ENCODE assay signal across 12 mouse cellular contexts in the genomic region with DNA sequence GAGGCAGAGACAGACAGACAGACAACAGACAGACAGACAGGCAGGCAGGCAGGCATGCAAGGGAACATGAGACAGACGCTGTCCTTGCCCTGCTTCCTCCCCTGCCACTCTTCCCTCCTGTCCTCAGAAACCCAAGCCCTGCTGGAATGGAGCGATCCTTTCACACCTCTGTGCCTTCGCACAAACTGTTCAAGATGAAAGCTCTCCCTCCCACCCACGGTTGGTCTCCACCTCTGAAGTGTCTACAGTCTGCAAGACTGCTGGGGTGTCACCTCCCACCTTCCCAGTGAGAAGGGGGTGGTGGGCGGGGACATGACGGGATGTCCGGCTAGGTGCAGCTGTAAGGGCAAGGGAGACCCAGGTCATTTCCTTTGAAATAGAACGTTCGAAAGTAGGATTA. TPM values are rescaled to one million over a fixed set of nuclear protein-coding genes. Genes with fewer than 3 reads are reported as not detected.
A peak's percentile ranks its signal among the peaks of the same experiment; 100 is the strongest.
DNase-seq lines count a peak whose midpoint lies in the region; ATAC-seq and TF ChIP-seq lines count a peak whose summit lies in the region.
"Had no signal": no experiment of that assay in that cellular context is flagged by ENCODE, and none has a peak within 500 bp of the region (broad histone marks: within the 10 kb centered on the region; RNA-seq: fewer than 3 reads in every experiment).

No protein-coding gene starts in this region.

- H3K9ac ChIP-seq in heart, embryonic 13.5 days = peak overlapping the region; percentile 4; the same call in 1 of the 2 replicates
- H3K9ac ChIP-seq in heart, embryonic 11.5 days (ENCODE audit: low read depth, low read length) = no peak overlapping the region
- H3K9ac ChIP-seq: limb, embryonic 13.5 days had no signal

- H3K4me3 ChIP-seq in heart, embryonic 13.5 days = no peak overlapping the region
- H3K4me3 ChIP-seq in heart, embryonic 11.5 days (ENCODE audit: low read depth, low read length) = no peak overlapping the region
- H3K4me3 ChIP-seq in left cerebral cortex, adult 2 months = no peak overlapping the region
- H3K4me3 ChIP-seq: limb, embryonic 13.5 days had no signal

- H3K27me3 ChIP-seq in heart, embryonic 13.5 days (replicated peaks) = 0 out of 2 replicates have a peak, but pooled peaks cover 2% of the 10 kb centered on the region
- H3K27me3 ChIP-seq in heart, embryonic 11.5 days (ENCODE audit: control insufficient read depth, insufficient read depth, low read length) = no peaks in the 10 kb centered on the region

- peaks cover 1% of the 10 kb centered on the region; the same call in 1 of the 2 replicates for H3K36me3 ChIP-seq in heart, embryonic 13.5 days
- no peaks in the 10 kb centered on the region for H3K36me3 ChIP-seq in heart, embryonic 11.5 days (ENCODE audit: control insufficient read depth, insufficient read depth, low read length)
- H3K36me3 ChIP-seq: limb, embryonic 13.5 days had no signal

- H3K9me3 ChIP-seq in heart, embryonic 13.5 days = no peaks in the 10 kb centered on the region
- H3K9me3 ChIP-seq in heart, embryonic 11.5 days (replicated peaks; ENCODE audit: control insufficient read depth, low read length) = no peaks in the 10 kb centered on the region
- H3K9me3 ChIP-seq: limb, embryonic 13.5 days had no signal

- intact Hi-C loops in left cerebral cortex, adult 2 months (cut with DNase I) = no loop called here
- intact Hi-C loops in left cerebral cortex, postnatal 4 days (cut with DNase I) = no loop called here

- DNase-seq in left cerebral cortex, adult 2 months (ENCODE audit: extremely low spot score in 1 of 2, low spot score in 2 of 2) = peak; percentile 42 to 54
- DNase-seq in left cerebral cortex, postnatal 4 days = no peak
- peak; percentile 61 to 78 for DNase-seq in frontal cortex, postnatal 36 days (ENCODE audit: low spot score in 2 of 2)
- DNase-seq in right cerebral cortex, postnatal 36 days (ENCODE audit: low spot score in 2 of 2) = peak; percentile 66 to 82
- no peak for DNase-seq in layer of hippocampus, adult 11-12 months (ENCODE audit: low spot score)
- DNase-seq in cerebellum, postnatal 14 days = no peak
- DNase-seq: lung, adult 2 months had no signal

- ATAC-seq in heart, embryonic 13.5 days (ENCODE audit: extremely low read depth, insufficient number of reproducible peaks, low FRiP score, low TSS enrichment) = no peak
- ATAC-seq in heart, embryonic 11.5 days (replicated peaks; ENCODE audit: insufficient number of reproducible peaks, low FRiP score, low TSS enrichment) = no peak
- ATAC-seq: hindbrain, postnatal 0 days had no signal

- TF ChIP-seq CTCF in left cerebral cortex, adult 2 months (IDR thresholded peaks at IDR 0.05) = no peak

- peaks cover 37% of the 10 kb centered on the region for H3K4me1 ChIP-seq in heart, embryonic 13.5 days
- peaks cover 30% of the 10 kb centered on the region for H3K4me1 ChIP-seq in heart, embryonic 11.5 days (ENCODE audit: control insufficient read depth, insufficient read depth, low read length)

- WGBS in heart, embryonic 13.5 days = 43% methylated on average over 9 of the region's 9 CpGs
- 37% methylated on average over 9 of the region's 9 CpGs for WGBS in heart, embryonic 11.5 days (ENCODE audit: insufficient replicate concordance)

- H3K4me2 ChIP-seq in heart, embryonic 13.5 days = no peak overlapping the region
- H3K4me2 ChIP-seq in heart, embryonic 11.5 days = no peak overlapping the region
- H3K4me2 ChIP-seq: limb, embryonic 13.5 days had no signal

- 0 out of 2 replicates have a peak overlapping the region, but pooled peaks have one; percentile 13 for H3K27ac ChIP-seq in heart, embryonic 13.5 days (replicated peaks)
- H3K27ac ChIP-seq in heart, embryonic 11.5 days (ENCODE audit: low read depth, low read length) = no peak overlapping the region
- peak overlapping the region; percentile 44; the same call in 1 of the 2 replicates for H3K27ac ChIP-seq in left cerebral cortex, adult 2 months
- H3K27ac ChIP-seq: hindbrain, postnatal 0 days; limb, embryonic 13.5 days had no signal

RNA-seq across cellular contexts. Expression of gene Zfp46, which starts 2.9 kb away (rescaled TPM):
- polyA plus RNA-seq in heart, embryonic 13.5 days (2015; fragmentation: Nextera tagmentation; extraction: Ambion mirVana) = 18.3 and 19.7 TPM in 2 replicates
- 18.4 and 20.6 TPM in 2 replicates for polyA plus RNA-seq in heart, embryonic 11.5 days (2014; fragmentation: Nextera tagmentation; extraction: Ambion mirVana)
- total RNA-seq in left cerebral cortex, adult 2 months (2021) = 10 to 100 TPM; 53.5 to 54.9 TPM
- 100 to 1,000 TPM; 102 to 108 TPM for total RNA-seq in left cerebral cortex, postnatal 4 days (2021)

RNA-seq across cellular contexts. Expression of gene Hnrnpr, which starts 29.1 kb away (rescaled TPM):
- polyA plus RNA-seq in heart, embryonic 13.5 days (2015; fragmentation: Nextera tagmentation; extraction: Ambion mirVana) = 109 and 116 TPM in 2 replicates
- polyA plus RNA-seq in heart, embryonic 11.5 days (2014; fragmentation: Nextera tagmentation; extraction: Ambion mirVana) = 85.8 and 87.1 TPM in 2 replicates
- 10 to 100 TPM; 76.4 to 79.1 TPM for total RNA-seq in left cerebral cortex, adult 2 months (2021)
- total RNA-seq in left cerebral cortex, postnatal 4 days (2021) = 100 to 1,000 TPM; 158 to 159 TPM

RNA-seq across cellular contexts. Expression of gene Tcea3, which starts 34.1 kb away (rescaled TPM):
- 58.8 and 62.7 TPM in 2 replicates for polyA plus RNA-seq in heart, embryonic 13.5 days (2015; fragmentation: Nextera tagmentation; extraction: Ambion mirVana)
- polyA plus RNA-seq in heart, embryonic 11.5 days (2014; fragmentation: Nextera tagmentation; extraction: Ambion mirVana) = 56.4 and 56.7 TPM in 2 replicates
- total RNA-seq in left cerebral cortex, adult 2 months (2021) = under 1 TPM; 0.68 to 0.93 TPM
- total RNA-seq in left cerebral cortex, postnatal 4 days (2021) = 1 to 10 TPM in 1 of 2 experiments, under 1 TPM in 1; 0.92 to 1.2 TPM
- total RNA-seq: common myeloid progenitor, adult 5-6 weeks had no signal

Comparison
In these comparisons a context has a peak if more than half of its experiments do, and no peak if none do; other contexts are left out.
1. DNase-seq: peak in left cerebral cortex, adult 2 months (2 of 2), frontal cortex, postnatal 36 days (2 of 2) and right cerebral cortex, postnatal 36 days (2 of 2); none in left cerebral cortex, postnatal 4 days (single experiment), layer of hippocampus, adult 11-12 months (single experiment) and cerebellum, postnatal 14 days (0 of 2).